Mouse (Mus musculus): ENCODE data around the gene Kat6b. TPM values are rescaled to one million over a fixed set of nuclear protein-coding genes. Genes with fewer than 3 reads are reported as not detected.

Gene Kat6b
- polyA plus RNA-seq, 1 experiment from 2014 or later = 25.5 TPM

- no peaks in the 10 kb centered on the region for H3K36me3 ChIP-seq
- no peak for ATAC-seq
- H3K4me1 ChIP-seq (replicated peaks) = peaks cover 12% of the 10 kb centered on the region; the same call in 1 of the 2 replicates
- no peaks in the 10 kb centered on the region for H3K9me3 ChIP-seq
- H3K4me3 ChIP-seq (replicated peaks) = no peak overlapping the region
- no peak overlapping the region for H3K4me2 ChIP-seq (replicated peaks)
- H3K9ac ChIP-seq (replicated peaks) = no peak overlapping the region
- H3K27me3 ChIP-seq = no peaks in the 10 kb centered on the region
- 93% methylated on average over 8 of the region's 8 CpGs for WGBS
- H3K27ac ChIP-seq = no peak overlapping the region
These were observed 93.6 kb downstream of the Kat6b start for GRCm38 (mm10) chr14:21574686-21575309.

GRCm38 (mm10) chr14:21576867-21577266 is 95.6 kb downstream of the Kat6b start:
- no peaks in the 10 kb centered on the region for H3K27me3 ChIP-seq
- H3K4me1 ChIP-seq (replicated peaks) = peaks cover 32% of the 10 kb centered on the region
- no peaks in the 10 kb centered on the region for H3K9me3 ChIP-seq
- H3K4me3 ChIP-seq (replicated peaks) = no peak overlapping the region
- ATAC-seq = no peak
- H3K9ac ChIP-seq (replicated peaks) = no peak overlapping the region
- no peak overlapping the region for H3K27ac ChIP-seq
- no peaks in the 10 kb centered on the region for H3K36me3 ChIP-seq
- no peak overlapping the region for H3K4me2 ChIP-seq (replicated peaks)
- 79% methylated on average over 8 of the region's 8 CpGs for WGBS

GRCm38 (mm10) chr14:21581198-21581597 is 100.0 kb downstream of the Kat6b start:
- ATAC-seq = 0 out of 2 replicates have a peak, but pooled peaks have one; percentile 53
- Histone ChIP-seq H3K4me2 (replicated peaks) (no peak overlapping the region), H3K4me1 (replicated peaks) (peaks cover 70% of the 10 kb centered on the region), H3K9ac (replicated peaks) (no peak overlapping the region), H3K9me3 (no peaks in the 10 kb centered on the region), H3K27me3 (no peaks in the 10 kb centered on the region), H3K36me3 (no peaks in the 10 kb centered on the region), H3K27ac (no peak overlapping the region), H3K4me3 (replicated peaks) (no peak overlapping the region)
- 10% methylated on average over 4 of the region's 4 CpGs for WGBS

- H3K4me1 ChIP-seq (replicated peaks) = peaks cover 78% of the 10 kb centered on the region
- no peak overlapping the region for H3K27ac ChIP-seq
- no peaks in the 10 kb centered on the region for H3K36me3 ChIP-seq
- no peak overlapping the region for H3K4me3 ChIP-seq (replicated peaks)
- H3K4me2 ChIP-seq (replicated peaks) = no peak overlapping the region
- WGBS = 88% methylated on average over 3 of the region's 3 CpGs
- H3K9ac ChIP-seq (replicated peaks) = no peak overlapping the region
- no peaks in the 10 kb centered on the region for H3K9me3 ChIP-seq
- no peaks in the 10 kb centered on the region for H3K27me3 ChIP-seq
- ATAC-seq = no peak
These were observed 101.1 kb downstream of the Kat6b start for GRCm38 (mm10) chr14:21582301-21582700.

- H3K4me1 ChIP-seq (replicated peaks) = peaks cover 77% of the 10 kb centered on the region
- H3K27me3 ChIP-seq = no peaks in the 10 kb centered on the region
- no peaks in the 10 kb centered on the region for H3K36me3 ChIP-seq
- 69% methylated on average over 6 of the region's 6 CpGs for WGBS
- peak overlapping the region; percentile 9 for H3K27ac ChIP-seq
- no peak for ATAC-seq
- no peaks in the 10 kb centered on the region for H3K9me3 ChIP-seq
- H3K4me2 ChIP-seq (replicated peaks) = no peak overlapping the region
- H3K4me3 ChIP-seq (replicated peaks) = no peak overlapping the region
- H3K9ac ChIP-seq (replicated peaks) = peak overlapping the region; percentile 23; the same call in 1 of the 2 replicates
These were observed 101.8 kb downstream of the Kat6b start for GRCm38 (mm10) chr14:21583051-21583450.

- Histone ChIP-seq H3K9me3 (no peaks in the 10 kb centered on the region), H3K27me3 (no peaks in the 10 kb centered on the region), H3K27ac (no peak overlapping the region), H3K9ac (replicated peaks) (no peak overlapping the region), H3K4me1 (replicated peaks) (peaks cover 72% of the 10 kb centered on the region), H3K4me2 (replicated peaks) (no peak overlapping the region), H3K4me3 (replicated peaks) (no peak overlapping the region), H3K36me3 (no peaks in the 10 kb centered on the region)
- ATAC-seq = no peak
- 72% methylated on average over 5 of the region's 5 CpGs for WGBS
These were observed 102.6 kb downstream of the Kat6b start for GRCm38 (mm10) chr14:21583868-21584267.

- WGBS = 8% methylated on average over 6 of the region's 6 CpGs
- no peaks in the 10 kb centered on the region for H3K27me3 ChIP-seq
These were observed 103.4 kb downstream of the Kat6b start for GRCm38 (mm10) chr14:21584468-21585135.

GRCm38 (mm10) chr14:21585491-21586251 is 104.4 kb downstream of the Kat6b start:
- Histone ChIP-seq H3K36me3 (no peaks in the 10 kb centered on the region), H3K4me1 (replicated peaks) (peaks cover 68% of the 10 kb centered on the region)

More at GRCm38 (mm10) chr14:21584468-21585135, 103.4 kb downstream of the Kat6b start:
- H3K4me1 ChIP-seq (replicated peaks) = peaks cover 71% of the 10 kb centered on the region
- H3K9me3 ChIP-seq = no peaks in the 10 kb centered on the region
- H3K4me2 ChIP-seq (replicated peaks) = no peak overlapping the region
- no peak overlapping the region for H3K9ac ChIP-seq (replicated peaks)
- H3K36me3 ChIP-seq = no peaks in the 10 kb centered on the region
- no peak overlapping the region for H3K4me3 ChIP-seq (replicated peaks)
- H3K27ac ChIP-seq = peak overlapping the region; percentile 37; the same call in 1 of the 2 replicates
- peak; percentile 26; the same call in 1 of the 2 replicates for ATAC-seq

GRCm38 (mm10) chr14:21586481-21587118 is 105.4 kb downstream of the Kat6b start:
- WGBS = 15% methylated on average over 4 of the region's 4 CpGs
- no peak for ATAC-seq
- no peak overlapping the region for H3K9ac ChIP-seq (replicated peaks)
- H3K36me3 ChIP-seq = no peaks in the 10 kb centered on the region
- H3K27me3 ChIP-seq = no peaks in the 10 kb centered on the region
- no peak overlapping the region for H3K4me2 ChIP-seq (replicated peaks)
- H3K9me3 ChIP-seq = no peaks in the 10 kb centered on the region
- H3K4me3 ChIP-seq (replicated peaks) = no peak overlapping the region
- peaks cover 65% of the 10 kb centered on the region for H3K4me1 ChIP-seq (replicated peaks)
- no peak overlapping the region for H3K27ac ChIP-seq

More at GRCm38 (mm10) chr14:21585491-21586251, 104.4 kb downstream of the Kat6b start:
- H3K4me3 ChIP-seq (replicated peaks) = no peak overlapping the region
- no peak overlapping the region for H3K4me2 ChIP-seq (replicated peaks)
- H3K9me3 ChIP-seq = no peaks in the 10 kb centered on the region
- WGBS = 48% methylated on average over 8 of the region's 8 CpGs
- ATAC-seq = no peak
- no peak overlapping the region; the same call in 1 of the 2 replicates for H3K9ac ChIP-seq (replicated peaks)
- no peaks in the 10 kb centered on the region for H3K27me3 ChIP-seq
- peak overlapping the region; percentile 37; the same call in 1 of the 2 replicates for H3K27ac ChIP-seq

GRCm38 (mm10) chr14:21587931-21588330 is 106.7 kb downstream of the Kat6b start:
- no peak overlapping the region for H3K9ac ChIP-seq (replicated peaks)
- no peaks in the 10 kb centered on the region for H3K9me3 ChIP-seq
- no peaks in the 10 kb centered on the region for H3K27me3 ChIP-seq
- H3K27ac ChIP-seq = no peak overlapping the region
- ATAC-seq = no peak
- WGBS = 84% methylated on average over 2 of the region's 2 CpGs
- H3K4me3 ChIP-seq (replicated peaks) = no peak overlapping the region
- H3K4me2 ChIP-seq (replicated peaks) = no peak overlapping the region
- H3K4me1 ChIP-seq (replicated peaks) = peaks cover 54% of the 10 kb centered on the region
- H3K36me3 ChIP-seq = no peaks in the 10 kb centered on the region

- Histone ChIP-seq H3K36me3 (no peaks in the 10 kb centered on the region), H3K9ac (replicated peaks) (no peak overlapping the region), H3K9me3 (no peaks in the 10 kb centered on the region), H3K4me3 (replicated peaks) (no peak overlapping the region), H3K27ac (no peak overlapping the region), H3K4me1 (replicated peaks) (peaks cover 39% of the 10 kb centered on the region), H3K4me2 (replicated peaks) (no peak overlapping the region), H3K27me3 (no peaks in the 10 kb centered on the region)
- 90% methylated on average over 7 of the region's 7 CpGs for WGBS
- ATAC-seq = no peak
These were observed 108.4 kb downstream of the Kat6b start for GRCm38 (mm10) chr14:21589620-21590019.

Data from midbrain, embryonic 13.5 days (tissue).